Mouse (Mus musculus) liver, postnatal 0 days (tissue): Measurements from ENCODE around the gene Plekhj1. TPM values are rescaled to one million over a fixed set of nuclear protein-coding genes. Genes with fewer than 3 reads are reported as not detected.

Experiments
- ATAC-seq: fragments of 200-750 bp; cut with Nextera tagmentation; 2 replicates; pipeline ENCODE4 v1.8.0; 2017; ENCODE audit warnings: mild to moderate bottlenecking, moderate library complexity
- DNase-seq: peaks from one replicate; pipeline ENCODE4 v3.0.0-alpha.2; 2016
- H3K27ac ChIP-seq: fragments of 300-500 bp; sonication (generic); 2 replicates; pipeline ENCODE4 v1.5.1; 2014; ENCODE audit warnings: antibody characterized with exemption, moderate library complexity, mild to moderate bottlenecking, low read depth
- H3K27me3 ChIP-seq: fragments of 300-500 bp; sonication (generic); 2 replicates; pipeline ENCODE4 v1.6.1; 2014; ENCODE audit warnings: low read length, control low read depth, mixed read lengths; ENCODE audit not compliant: insufficient read depth
- H3K36me3 ChIP-seq: fragments of 300-500 bp; sonication (generic); replicated peaks from 2 replicates; pipeline ENCODE4 v1.6.1; 2014; ENCODE audit warnings: mild to moderate bottlenecking, control low read depth, low read length, moderate library complexity, mixed read lengths; ENCODE audit not compliant: insufficient read depth
- H3K4me1 ChIP-seq: fragments of 300-500 bp; sonication (generic); 2 replicates; pipeline ENCODE4 v1.6.1; 2014; ENCODE audit warnings: antibody characterized with exemption, mild to moderate bottlenecking, control low read depth; ENCODE audit not compliant: insufficient read depth
- H3K4me2 ChIP-seq: fragments of 300-500 bp; sonication (generic); 2 replicates; pipeline ENCODE4 v1.6.1; 2014; ENCODE audit warnings: low read depth, mild to moderate bottlenecking, low read length, moderate library complexity, mixed read lengths
- H3K4me3 ChIP-seq: fragments of 300-500 bp; sonication (generic); 2 replicates; pipeline ENCODE4 v1.5.1; 2014; ENCODE audit warnings: low read depth, low read length
- H3K9ac ChIP-seq: fragments of 300-500 bp; sonication (generic); replicated peaks from 2 replicates; pipeline ENCODE4 v1.6.1; 2014; ENCODE audit warnings: mild to moderate bottlenecking, moderate library complexity
- H3K9me3 ChIP-seq: fragments of 300-500 bp; sonication (generic); 2 replicates; pipeline ENCODE4 v1.6.1; 2016; ENCODE audit warnings: mild to moderate bottlenecking, control low read depth, low read length, mixed read lengths
- CTCF ChIP-seq: sonication (generic); IDR thresholded peaks from 2 replicates; pipeline ENCODE4 v1.5.1; 2016; ENCODE audit warnings: antibody characterized with exemption, low read depth
- EP300 ChIP-seq: IDR thresholded peaks from 2 replicates; pipeline ENCODE4 v1.6.1; 2016; ENCODE audit warnings: antibody characterized with exemption, low read depth, mild to moderate bottlenecking
- WGBS: fragments of 180-500 bp; shearing (Covaris S2); extraction: QIAGEN DNeasy Blood & Tissue Kit; methylation state at CpG from one replicate; pipeline ENCODE4 v1.1.7; 2014; ENCODE audit not compliant: insufficient replicate concordance; 5-methylcytosine and 5-hydroxymethylcytosine counted together
- polyA plus RNA-seq: library from polyadenylated mRNA; unstranded; fragments of >200 nt; fragmentation: Nextera tagmentation; extraction: Ambion mirVana; gene quantifications from 2 replicates; pipeline ENCODE4 v1.2.1, GENCODE M21; 2015

The Plekhj1 gene
- polyA plus RNA-seq, 1 experiment from 2014 or later, result 42.0 TPM

DNA sequence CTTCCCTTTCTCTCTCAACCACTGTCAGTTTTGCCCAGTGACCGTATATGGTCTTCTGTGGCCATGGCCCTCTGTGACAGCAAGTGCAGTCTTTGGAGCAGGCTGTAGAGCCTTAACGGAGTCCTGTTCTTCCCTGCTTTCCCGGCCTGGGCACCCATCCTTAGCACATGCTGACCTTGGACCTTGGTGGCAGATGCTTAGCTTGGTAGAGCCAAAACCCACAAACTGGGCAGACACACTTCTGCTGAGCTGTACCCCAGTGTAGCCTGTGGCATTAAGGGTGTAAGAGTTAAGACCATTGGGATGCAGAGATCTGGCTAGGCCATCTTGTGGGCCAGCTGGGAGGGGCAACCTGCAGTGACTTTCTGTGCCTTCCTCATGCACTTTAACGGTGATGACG lies 24.6 kb downstream of the Plekhj1 start:
- WGBS, result 78% methylated on average over 5 of the region's 5 CpGs
- H3K4me2 ChIP-seq, result no peak overlapping the region
- H3K36me3 ChIP-seq, result peaks cover 90% of the 10 kb centered on the region
- no peak overlapping the region for H3K4me3 ChIP-seq
- H3K27ac ChIP-seq, result no peak overlapping the region
- H3K9ac ChIP-seq, result no peak overlapping the region
- no peaks in the 10 kb centered on the region for H3K27me3 ChIP-seq
- H3K4me1 ChIP-seq, result peaks cover 3% of the 10 kb centered on the region; the same call in 1 of the 2 replicates
- DNase-seq (no peak), ATAC-seq (no peak)
- TF ChIP-seq EP300 (no peak), CTCF (no peak)
- H3K9me3 ChIP-seq, result no peaks in the 10 kb centered on the region

DNA sequence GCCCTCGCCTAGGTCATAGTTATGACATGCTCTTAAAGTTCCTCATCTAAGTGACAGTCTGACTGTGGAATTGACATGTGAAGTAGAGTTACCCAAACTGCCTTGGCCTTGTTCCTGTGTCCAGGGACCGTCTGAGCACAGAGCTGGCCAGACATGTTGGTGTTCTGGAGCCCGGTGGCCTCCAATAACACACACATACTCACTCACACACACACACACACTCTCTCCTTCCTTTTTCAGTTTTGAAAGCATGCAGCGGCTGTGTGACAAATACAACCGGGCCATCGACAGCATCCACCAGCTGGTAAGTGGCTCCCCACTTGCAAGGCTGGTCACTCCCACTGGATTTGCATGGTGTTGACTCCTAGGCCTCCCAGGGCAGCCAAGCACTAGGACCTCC lies 30.1 kb downstream of the Plekhj1 start:
- H3K4me3 ChIP-seq, result no peak overlapping the region
- H3K9me3 ChIP-seq, result no peaks in the 10 kb centered on the region
- H3K36me3 ChIP-seq, result peaks cover 72% of the 10 kb centered on the region
- no peak overlapping the region for H3K9ac ChIP-seq
- DNase-seq (no peak), ATAC-seq (no peak)
- H3K4me2 ChIP-seq, result no peak overlapping the region
- no peaks in the 10 kb centered on the region for H3K27me3 ChIP-seq
- H3K4me1 ChIP-seq, result peaks cover 9% of the 10 kb centered on the region
- TF ChIP-seq CTCF (no peak), EP300 (no peak)
- 87% methylated on average over 6 of the region's 6 CpGs for WGBS
- H3K27ac ChIP-seq, result no peak overlapping the region

DNA sequence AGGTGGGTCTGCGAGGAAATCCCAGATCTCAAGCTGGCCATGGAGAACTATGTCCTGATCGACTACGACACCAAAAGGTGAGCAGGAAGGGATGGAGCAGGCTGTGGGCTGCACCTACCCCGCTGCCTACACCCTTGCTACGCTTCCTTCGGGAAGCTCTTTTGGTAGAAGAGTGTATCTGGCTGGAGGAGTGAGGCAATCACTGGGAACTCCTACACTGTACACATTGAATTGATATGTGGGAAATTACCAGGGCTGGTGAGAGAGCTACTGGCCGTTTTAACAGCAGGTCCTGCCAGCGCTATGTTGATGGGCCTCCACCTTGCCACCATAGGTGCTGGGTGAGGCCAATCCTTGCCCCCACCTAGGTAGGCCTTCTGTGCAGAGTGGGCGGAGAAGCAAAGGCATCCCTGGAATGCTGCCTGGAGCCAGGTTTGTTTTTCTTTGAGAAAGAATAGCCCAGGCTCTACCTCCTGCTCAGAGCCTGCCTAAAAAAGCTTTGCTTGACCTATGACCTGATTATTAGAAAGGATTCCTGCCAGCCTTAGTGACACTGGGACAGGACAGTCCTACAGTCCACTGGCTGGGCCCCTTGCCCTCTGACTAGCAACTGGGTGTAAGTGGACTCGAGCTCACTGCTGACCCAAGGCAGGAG lies 32.1 kb downstream of the Plekhj1 start:
- Histone ChIP-seq H3K9me3 (no peaks in the 10 kb centered on the region), H3K9ac (no peak overlapping the region; the same call in 1 of the 2 replicates), H3K27me3 (no peaks in the 10 kb centered on the region), H3K4me1 (peaks cover 23% of the 10 kb centered on the region), H3K27ac (peak overlapping the region; percentile 77), H3K4me3 (no peak overlapping the region), H3K36me3 (peaks cover 52% of the 10 kb centered on the region), H3K4me2 (no peak overlapping the region)
- DNase-seq (no peak), ATAC-seq (peak; percentile 78)
- 78% methylated on average over 10 of the region's 10 CpGs for WGBS
- TF ChIP-seq EP300 (no peak), CTCF (no peak)

DNA sequence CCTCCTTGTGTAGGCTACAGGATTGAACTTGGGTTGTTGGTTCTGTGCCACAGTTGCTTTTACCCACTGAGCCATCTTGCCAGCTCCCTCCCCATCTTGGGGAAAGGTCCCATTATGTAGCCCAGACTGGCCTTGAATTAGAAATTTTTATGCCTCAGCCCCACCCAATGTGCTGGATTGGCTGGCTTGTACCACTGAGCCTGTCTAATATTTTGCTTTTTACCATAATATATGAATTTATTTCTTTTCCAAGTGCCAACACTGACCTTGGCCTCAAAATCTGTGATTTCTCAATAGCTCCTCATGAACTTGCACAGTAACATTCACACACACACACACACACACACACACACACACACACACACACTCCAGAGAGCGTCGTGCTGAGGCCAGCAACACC lies 32.7 kb downstream of the Plekhj1 start:
- H3K27ac ChIP-seq, result peak overlapping the region; percentile 77
- no peaks in the 10 kb centered on the region for H3K27me3 ChIP-seq
- no peak for DNase-seq
- no peaks in the 10 kb centered on the region for H3K9me3 ChIP-seq
- no peak for TF ChIP-seq EP300
- no peak for TF ChIP-seq CTCF
- peaks cover 47% of the 10 kb centered on the region for H3K36me3 ChIP-seq
- H3K4me1 ChIP-seq, result peaks cover 28% of the 10 kb centered on the region
- 67% methylated on average over 2 of the region's 2 CpGs for WGBS
- peak; percentile 15; the same call in 1 of the 2 replicates for ATAC-seq
- H3K4me3 ChIP-seq, result no peak overlapping the region
- no peak overlapping the region; the same call in 1 of the 2 replicates for H3K9ac ChIP-seq
- H3K4me2 ChIP-seq, result no peak overlapping the region

DNA sequence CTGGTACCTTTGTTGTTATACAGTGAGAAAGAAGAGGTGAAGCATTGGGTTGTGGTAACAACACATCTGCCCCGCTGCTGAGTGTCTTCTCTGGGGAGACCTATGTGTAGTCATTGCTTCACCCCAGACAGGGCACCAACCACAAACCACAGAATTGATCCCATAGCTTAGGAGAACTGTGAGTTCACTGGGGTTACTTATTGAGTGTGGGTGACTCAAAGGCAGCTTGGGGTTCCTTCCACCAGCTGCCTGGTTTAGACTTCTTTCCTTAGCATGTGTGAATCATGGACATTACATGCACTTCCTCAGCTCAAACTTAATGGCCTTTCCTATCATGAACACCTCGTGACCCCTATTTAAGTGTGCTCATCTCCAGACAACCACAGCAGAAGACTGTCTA lies 34.9 kb downstream of the Plekhj1 start:
- Histone ChIP-seq H3K9ac (no peak overlapping the region), H3K27me3 (no peaks in the 10 kb centered on the region), H3K27ac (no peak overlapping the region; the same call in 1 of the 2 replicates), H3K36me3 (peaks cover 30% of the 10 kb centered on the region), H3K9me3 (no peaks in the 10 kb centered on the region), H3K4me2 (no peak overlapping the region), H3K4me3 (no peak overlapping the region), H3K4me1 (peaks cover 38% of the 10 kb centered on the region)
- DNase-seq (no peak), ATAC-seq (no peak)
- TF ChIP-seq CTCF, result no peak
- TF ChIP-seq EP300, result no peak
- WGBS, result 66% methylated on average over 2 of the region's 2 CpGs

DNA sequence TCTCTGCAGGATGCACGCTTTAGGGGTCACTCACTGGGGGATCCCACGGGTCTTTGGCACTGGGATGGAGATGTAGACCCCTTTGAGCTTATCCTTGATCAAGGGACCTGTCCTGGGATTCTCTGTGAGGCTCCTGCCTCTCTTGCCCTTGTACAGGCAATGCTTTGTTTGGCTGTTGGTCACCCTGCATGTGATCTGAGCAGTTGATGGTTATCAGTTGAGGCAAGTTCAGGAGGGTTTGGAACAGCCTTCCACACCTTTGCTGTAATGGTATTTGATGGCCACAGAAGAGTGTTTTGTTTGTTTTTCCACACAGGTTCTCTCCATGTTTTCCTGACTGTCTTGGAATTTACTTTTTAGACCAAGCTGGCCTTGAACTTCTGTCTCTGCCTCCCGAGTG lies 36.6 kb downstream of the Plekhj1 start:
- 78% methylated on average over 3 of the region's 3 CpGs for WGBS
- TF ChIP-seq EP300 (no peak), CTCF (no peak)
- H3K36me3 ChIP-seq, result peaks cover 17% of the 10 kb centered on the region
- no peak overlapping the region for H3K4me2 ChIP-seq
- no peak overlapping the region for H3K27ac ChIP-seq
- H3K9ac ChIP-seq, result 0 out of 2 replicates have a peak overlapping the region, but pooled peaks have one; percentile 5
- H3K9me3 ChIP-seq, result no peaks in the 10 kb centered on the region
- H3K4me3 ChIP-seq, result no peak overlapping the region
- no peaks in the 10 kb centered on the region for H3K27me3 ChIP-seq
- DNase-seq (no peak), ATAC-seq (no peak)
- H3K4me1 ChIP-seq, result peaks cover 52% of the 10 kb centered on the region
